Mouse (Mus musculus): ENCODE data around the gene Prkci. TPM values are rescaled to one million over a fixed set of nuclear protein-coding genes. Genes with fewer than 3 reads are reported as not detected.

The Prkci gene
- polyA plus RNA-seq, 1 experiment: 19.8 TPM

DNA sequence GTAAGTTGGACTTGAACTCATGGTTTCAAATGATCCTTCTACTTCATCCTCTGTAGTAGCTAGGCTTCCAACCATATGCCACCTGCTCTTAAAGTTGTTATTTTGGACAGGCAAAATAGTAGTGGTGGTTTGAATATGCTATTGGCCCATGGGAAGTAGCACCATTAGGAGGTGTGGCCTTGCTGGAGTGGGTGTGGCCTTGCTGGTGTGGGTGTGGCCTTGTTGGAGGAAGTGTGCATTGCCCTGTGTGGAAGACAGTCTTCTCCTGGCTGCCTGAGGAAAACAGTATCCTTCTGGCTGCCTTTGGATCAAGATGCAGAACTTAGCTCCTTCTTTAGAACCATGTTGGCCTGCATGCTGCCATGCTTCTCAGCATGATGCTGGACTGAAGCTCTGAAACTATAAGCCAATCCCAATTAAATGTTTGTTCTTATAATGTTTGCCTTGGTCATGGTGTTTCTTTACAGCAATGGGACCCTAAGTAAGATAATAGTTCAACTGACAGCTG lies 2.4 kb upstream of the Prkci start:
- peaks cover 14% of the 10 kb centered on the region for H3K4me1 ChIP-seq (ENCODE audit: control insufficient read depth, insufficient read depth, low read length)
- no peak overlapping the region for H3K4me3 ChIP-seq (ENCODE audit: insufficient read depth, low read length)
- TF ChIP-seq POLR2A (IDR thresholded peaks at IDR 0.05; ENCODE audit: borderline replicate concordance, low read depth, low read length) (no peak), CTCF (IDR thresholded peaks at IDR 0.05; ENCODE audit: low read depth, low read length) (no peak)
- peak overlapping the region; percentile 47 for H3K27ac ChIP-seq (ENCODE audit: insufficient read depth, low read depth, low read length)

DNA sequence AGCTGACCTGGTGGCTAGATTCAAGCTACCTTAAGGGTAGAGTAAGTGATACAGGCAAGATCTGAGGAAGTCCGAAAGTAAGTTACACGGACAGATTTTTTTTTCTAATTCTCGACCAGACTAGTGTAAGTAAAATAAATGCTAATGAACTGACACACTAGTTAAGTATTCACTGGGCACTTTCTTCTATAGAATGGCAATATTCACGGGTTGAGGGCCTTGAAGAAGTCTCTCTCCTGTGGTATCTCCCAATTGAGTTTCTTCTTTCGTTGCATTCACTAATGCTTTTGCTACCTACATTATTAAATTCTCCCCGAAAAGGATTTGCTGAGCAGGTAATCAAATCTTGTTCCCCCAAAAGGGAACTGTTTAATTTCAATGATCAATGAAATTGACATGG lies 688 bp upstream of the Prkci start:
- Histone ChIP-seq H3K27ac (ENCODE audit: insufficient read depth, low read depth, low read length) (no peak overlapping the region), H3K4me1 (ENCODE audit: control insufficient read depth, insufficient read depth, low read length) (peaks cover 18% of the 10 kb centered on the region)

DNA sequence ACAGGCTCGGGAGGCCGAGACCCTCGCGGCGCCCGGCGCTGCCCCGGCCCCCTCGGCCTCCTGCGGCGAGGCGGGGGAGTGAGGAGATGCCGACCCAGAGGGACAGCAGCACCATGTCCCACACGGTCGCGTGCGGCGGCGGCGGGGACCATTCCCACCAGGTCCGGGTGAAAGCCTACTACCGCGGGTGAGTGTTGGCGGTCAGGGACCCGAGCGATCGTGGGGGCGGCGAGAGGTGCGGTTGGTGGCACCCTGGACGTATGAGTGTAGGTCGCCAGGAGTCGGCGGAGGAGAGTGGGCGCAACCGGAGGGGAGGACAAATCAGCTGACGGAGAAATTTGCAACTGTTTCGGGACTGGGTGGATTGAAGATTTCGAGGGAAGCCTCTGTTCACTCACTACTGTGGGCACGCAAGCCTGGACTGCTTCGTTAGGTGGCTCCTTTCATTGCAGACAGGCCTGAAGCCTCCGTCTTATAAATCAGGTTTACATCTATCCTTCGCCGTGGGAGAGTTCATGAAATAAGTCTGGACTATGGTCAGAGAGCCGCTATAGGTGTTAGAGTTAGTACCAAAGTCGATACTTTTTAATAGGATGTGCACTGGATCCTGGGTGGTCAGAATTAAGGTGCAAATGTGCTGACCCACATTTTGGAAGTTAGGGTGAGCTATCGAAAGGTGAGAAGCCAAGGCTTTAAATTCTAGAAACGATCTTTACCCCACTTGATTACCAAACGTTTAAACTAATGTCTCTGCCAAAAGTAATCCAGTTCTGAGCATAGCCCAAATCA lies 546 bp downstream of the Prkci start:
- Histone ChIP-seq H3K27ac (ENCODE audit: insufficient read depth, low read depth, low read length) (no peak overlapping the region), H3K4me3 (ENCODE audit: insufficient read depth, low read length) (peak overlapping the region; percentile 86), H3K4me1 (ENCODE audit: control insufficient read depth, insufficient read depth, low read length) (peaks cover 23% of the 10 kb centered on the region)
- TF ChIP-seq POLR2A (IDR thresholded peaks at IDR 0.05; ENCODE audit: borderline replicate concordance, low read depth, low read length) (no peak), CTCF (IDR thresholded peaks at IDR 0.05; ENCODE audit: low read depth, low read length) (no peak)

More for the DNA sequence above, 688 bp upstream of the Prkci start:
- TF ChIP-seq POLR2A (IDR thresholded peaks at IDR 0.05; ENCODE audit: borderline replicate concordance, low read depth, low read length): no peak
- no peak for TF ChIP-seq CTCF (IDR thresholded peaks at IDR 0.05; ENCODE audit: low read depth, low read length)
- H3K4me3 ChIP-seq (ENCODE audit: insufficient read depth, low read length): peak overlapping the region; percentile 59

DNA sequence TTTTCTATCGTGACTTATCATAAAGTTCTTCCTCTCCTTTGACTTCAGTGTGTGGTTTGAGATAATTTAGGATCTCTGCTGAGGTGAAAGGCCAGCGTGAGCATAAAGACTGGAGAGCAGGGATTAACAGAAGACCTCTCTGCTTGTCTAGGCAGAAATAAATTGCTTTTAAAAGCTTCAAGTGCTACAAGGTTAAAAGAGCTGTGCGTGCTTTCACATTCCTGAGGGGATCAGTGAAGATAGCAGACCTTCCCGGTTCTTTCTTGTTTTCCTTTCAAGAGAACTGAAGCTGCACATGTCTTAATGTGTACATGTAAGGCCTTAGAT lies 1.1 kb downstream of the Prkci start:
- Histone ChIP-seq H3K4me3 (ENCODE audit: insufficient read depth, low read length) (peak overlapping the region; percentile 86), H3K27ac (ENCODE audit: insufficient read depth, low read depth, low read length) (no peak overlapping the region), H3K4me1 (ENCODE audit: control insufficient read depth, insufficient read depth, low read length) (peaks cover 27% of the 10 kb centered on the region)
- TF ChIP-seq POLR2A (IDR thresholded peaks at IDR 0.05; ENCODE audit: borderline replicate concordance, low read depth, low read length) (no peak), CTCF (IDR thresholded peaks at IDR 0.05; ENCODE audit: low read depth, low read length) (no peak)

DNA sequence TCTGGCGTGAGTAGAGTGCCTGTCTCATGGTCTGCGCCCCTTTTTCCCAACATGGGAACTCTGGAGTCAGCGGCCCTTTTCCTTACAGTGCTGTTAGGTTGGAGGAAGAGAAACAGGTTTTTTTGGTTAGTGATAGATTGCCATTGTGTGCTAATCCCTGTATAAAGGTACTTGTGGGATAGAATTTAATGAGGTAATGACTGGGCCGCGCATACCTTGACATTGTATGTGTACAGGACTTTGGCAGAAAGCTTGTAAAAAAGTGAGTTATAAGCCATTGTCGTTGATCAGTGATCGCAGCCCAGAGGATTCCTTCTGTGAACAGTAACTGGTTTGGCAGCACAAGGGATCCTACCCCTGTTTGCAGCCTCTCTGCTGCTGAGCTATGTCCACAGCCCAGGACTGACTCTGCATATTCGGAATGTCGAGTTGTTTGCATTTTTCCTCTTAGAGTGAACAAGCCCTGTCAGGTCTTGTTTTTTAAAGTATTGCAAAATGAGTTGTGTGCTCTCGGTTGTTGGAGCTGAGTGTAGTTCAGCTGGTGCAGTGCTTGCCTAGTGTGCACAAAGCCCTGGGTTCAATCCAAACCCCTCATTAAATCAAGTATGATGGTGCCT lies 4.0 kb downstream of the Prkci start:
- H3K27ac ChIP-seq (ENCODE audit: insufficient read depth, low read depth, low read length): no peak overlapping the region
- H3K4me3 ChIP-seq (ENCODE audit: insufficient read depth, low read length): no peak overlapping the region
- TF ChIP-seq CTCF (IDR thresholded peaks at IDR 0.05; ENCODE audit: low read depth, low read length): no peak
- no peak for TF ChIP-seq POLR2A (IDR thresholded peaks at IDR 0.05; ENCODE audit: borderline replicate concordance, low read depth, low read length)
- peaks cover 16% of the 10 kb centered on the region for H3K4me1 ChIP-seq (ENCODE audit: control insufficient read depth, insufficient read depth, low read length)

DNA sequence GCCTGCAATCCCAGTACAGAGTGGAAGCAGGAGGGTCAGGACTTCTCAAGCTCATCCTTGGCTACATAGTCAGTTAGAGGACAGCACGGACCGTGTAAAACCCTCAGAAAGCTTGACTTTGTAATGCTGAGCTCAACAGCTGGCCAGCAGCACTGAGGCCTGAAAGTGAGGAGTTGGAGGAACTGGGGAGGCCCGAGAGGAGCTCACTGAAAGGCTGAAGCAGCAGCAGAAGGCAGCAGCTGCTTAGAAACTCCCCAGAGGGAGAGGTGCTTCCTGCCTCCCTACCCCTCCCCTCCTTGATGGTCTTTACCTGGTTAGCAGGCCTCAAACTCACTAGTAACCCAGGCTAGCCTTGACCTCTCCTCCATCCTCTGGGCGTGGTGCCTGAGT lies 4.5 kb downstream of the Prkci start:
- TF ChIP-seq POLR2A (IDR thresholded peaks at IDR 0.05; ENCODE audit: borderline replicate concordance, low read depth, low read length) (no peak), CTCF (IDR thresholded peaks at IDR 0.05; ENCODE audit: low read depth, low read length) (no peak)
- H3K4me1 ChIP-seq (ENCODE audit: control insufficient read depth, insufficient read depth, low read length): peaks cover 14% of the 10 kb centered on the region
- H3K4me3 ChIP-seq (ENCODE audit: insufficient read depth, low read length): no peak overlapping the region
- no peak overlapping the region for H3K27ac ChIP-seq (ENCODE audit: insufficient read depth, low read depth, low read length)

DNA sequence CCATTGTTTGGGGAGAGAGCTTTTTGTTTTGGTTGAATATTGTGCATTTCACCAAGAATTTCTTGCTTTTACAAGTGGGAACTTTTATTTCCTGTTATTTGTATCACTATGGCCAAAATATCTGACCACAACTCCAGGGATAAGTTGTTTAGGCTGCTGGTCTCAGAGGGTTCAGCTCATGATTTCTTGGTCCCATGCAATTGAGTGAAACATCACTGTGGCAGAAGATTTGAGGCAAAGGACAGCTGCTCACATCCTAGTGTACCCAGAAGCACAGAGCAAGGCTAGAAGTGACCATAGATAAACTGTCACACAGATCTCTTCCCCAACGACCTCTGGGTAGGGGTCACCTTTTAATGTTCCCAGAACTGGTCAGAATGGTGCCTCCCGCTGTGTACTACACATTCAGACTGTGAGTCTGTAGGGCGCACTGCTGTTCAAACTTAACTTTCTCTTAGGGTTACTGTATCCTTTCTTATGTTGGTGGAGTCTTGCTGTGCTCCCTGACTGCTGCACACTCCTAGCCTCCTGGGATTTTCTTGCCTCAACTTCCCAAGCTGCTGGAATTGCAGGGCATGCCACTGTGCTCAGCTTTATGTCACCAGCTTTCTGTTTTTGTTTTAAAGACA lies 5.6 kb downstream of the Prkci start:
- H3K4me1 ChIP-seq (ENCODE audit: control insufficient read depth, insufficient read depth, low read length): peaks cover 16% of the 10 kb centered on the region
- TF ChIP-seq POLR2A (IDR thresholded peaks at IDR 0.05; ENCODE audit: borderline replicate concordance, low read depth, low read length) (no peak), CTCF (IDR thresholded peaks at IDR 0.05; ENCODE audit: low read depth, low read length) (no peak)
- H3K4me3 ChIP-seq (ENCODE audit: insufficient read depth, low read length): no peak overlapping the region
- H3K27ac ChIP-seq (ENCODE audit: insufficient read depth, low read depth, low read length): no peak overlapping the region

DNA sequence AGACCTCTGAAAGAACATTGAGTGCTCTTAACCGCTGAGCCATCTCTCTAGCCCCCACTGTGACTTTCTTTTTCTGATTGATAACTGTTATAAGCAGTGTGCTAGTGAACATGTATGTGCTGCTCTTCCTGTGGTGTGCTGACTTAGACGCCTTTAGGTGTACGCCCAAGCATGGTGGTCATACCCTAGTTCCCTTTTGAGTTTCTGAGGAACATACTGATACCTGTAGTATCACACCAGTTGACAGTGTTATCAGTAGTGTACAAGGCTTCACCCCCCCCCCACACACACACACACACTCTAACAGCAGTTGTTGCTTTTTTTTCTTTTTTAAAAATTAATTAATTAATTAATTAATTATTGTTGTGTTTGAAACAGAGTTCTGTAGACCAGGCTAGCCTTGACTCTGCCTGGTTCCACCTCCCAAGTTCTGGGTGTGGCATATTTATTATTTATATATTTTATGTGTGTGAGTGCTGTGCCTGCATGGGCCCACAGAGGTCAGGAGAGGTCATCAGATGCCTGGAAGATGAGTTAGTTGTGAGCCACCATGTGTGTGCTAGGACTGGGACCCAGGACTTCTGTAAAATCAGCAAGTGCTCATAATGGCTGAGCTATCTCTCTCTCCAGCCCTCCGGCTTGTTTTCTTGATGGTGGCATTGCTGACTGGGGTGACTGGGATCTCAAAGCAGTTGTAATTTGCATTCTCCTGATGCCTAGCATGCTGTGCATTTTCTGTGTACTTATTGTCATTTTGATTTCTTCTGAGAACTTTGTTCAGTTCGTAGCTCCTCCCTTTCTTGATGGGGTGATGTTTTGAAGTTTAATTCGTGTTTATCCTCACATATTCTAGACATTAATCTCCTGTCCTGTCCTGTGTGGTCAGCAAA lies 9.0 kb downstream of the Prkci start:
- H3K27ac ChIP-seq (ENCODE audit: insufficient read depth, low read depth, low read length): no peak overlapping the region
- H3K4me3 ChIP-seq (ENCODE audit: insufficient read depth, low read length): no peak overlapping the region
- peaks cover 14% of the 10 kb centered on the region for H3K4me1 ChIP-seq (ENCODE audit: control insufficient read depth, insufficient read depth, low read length)
- TF ChIP-seq CTCF (IDR thresholded peaks at IDR 0.05; ENCODE audit: low read depth, low read length) (no peak), POLR2A (IDR thresholded peaks at IDR 0.05; ENCODE audit: borderline replicate concordance, low read depth, low read length) (no peak)

DNA sequence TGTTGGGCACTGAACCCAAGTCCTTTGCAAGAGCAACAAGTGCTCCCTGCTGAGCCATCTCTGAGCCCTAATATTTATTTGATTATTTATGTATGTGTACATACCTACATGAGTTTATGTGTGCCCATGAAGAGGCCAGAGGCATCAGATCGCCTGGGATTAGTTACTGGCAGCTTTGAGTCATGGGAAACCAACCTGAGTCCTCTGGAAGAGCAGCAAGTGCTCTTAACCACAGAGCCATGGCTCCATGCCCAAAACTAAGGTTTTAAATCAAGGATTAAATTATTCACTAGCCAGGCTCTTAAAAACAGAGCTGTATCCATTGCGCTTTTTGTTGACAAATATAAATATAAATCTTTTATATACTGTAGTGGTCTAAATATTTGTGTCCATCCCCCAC lies 18.8 kb downstream of the Prkci start:
- no peak overlapping the region for H3K4me3 ChIP-seq (ENCODE audit: insufficient read depth, low read length)

More for the DNA sequence above, 18.8 kb downstream of the Prkci start:
- Histone ChIP-seq H3K27ac (ENCODE audit: insufficient read depth, low read depth, low read length) (no peak overlapping the region), H3K4me1 (ENCODE audit: control insufficient read depth, insufficient read depth, low read length) (no peaks in the 10 kb centered on the region)
- TF ChIP-seq CTCF (IDR thresholded peaks at IDR 0.05; ENCODE audit: low read depth, low read length) (no peak), POLR2A (IDR thresholded peaks at IDR 0.05; ENCODE audit: borderline replicate concordance, low read depth, low read length) (no peak)

Data from bone marrow macrophage, adult 2 months (primary cell).